Mouse (Mus musculus) layer of hippocampus, postnatal 36 days (tissue): ENCODE measurements at regions not wholly inside any gene's neighbourhood (a gene's known extent, or its start where the extent isn't known, plus 50 kb on each side); places are given as distances from the start of the nearest gene placed in this dataset.

Source experiments
- DNase-seq, 2 experiments: peaks; one replicate each; pipeline ENCODE4 v3.0.0; 2022

GRCm38 (mm10) chr2:79510485-79511094, 54.0 kb upstream of the Cerkl start:
- no peak for DNase-seq

GRCm38 (mm10) chr2:79511108-79511507, 54.5 kb upstream of the Cerkl start:
- no peak for DNase-seq

- DNase-seq, result peak; percentile 70 to 74
Observed at GRCm38 (mm10) chr2:79511676-79512323, 55.2 kb upstream of the Cerkl start.

- no peak for DNase-seq
Observed at GRCm38 (mm10) chr2:79512374-79512773, 55.8 kb upstream of the Cerkl start.

GRCm38 (mm10) chr2:79513726-79514125, 57.1 kb upstream of the Cerkl start:
- DNase-seq, result no peak

GRCm38 (mm10) chr2:79518046-79518750, 61.6 kb upstream of the Cerkl start:
- no peak for DNase-seq

- DNase-seq, result no peak
Observed at GRCm38 (mm10) chr2:79519799-79520449, 63.3 kb upstream of the Cerkl start.

- no peak for DNase-seq
Observed at GRCm38 (mm10) chr2:79523441-79523840, 66.9 kb upstream of the Cerkl start.

- no peak for DNase-seq
Observed at GRCm38 (mm10) chr2:79527529-79527928, 70.9 kb upstream of the Cerkl start.

GRCm38 (mm10) chr2:79528347-79528990, 71.9 kb upstream of the Cerkl start:
- DNase-seq, result no peak

- no peak for DNase-seq
Observed at GRCm38 (mm10) chr2:79529185-79529584, 72.6 kb upstream of the Cerkl start.

- no peak for DNase-seq
Observed at GRCm38 (mm10) chr2:79532610-79533160, 76.1 kb upstream of the Cerkl start.

GRCm38 (mm10) chr2:79537126-79537875, 80.7 kb upstream of the Cerkl start:
- DNase-seq, result no peak

GRCm38 (mm10) chr2:79540384-79540783, 83.8 kb upstream of the Cerkl start:
- no peak for DNase-seq

- no peak for DNase-seq
Observed at GRCm38 (mm10) chr2:79542191-79542980, 85.8 kb upstream of the Cerkl start.

GRCm38 (mm10) chr2:79543456-79543855, 86.9 kb upstream of the Cerkl start:
- DNase-seq, result no peak

GRCm38 (mm10) chr2:79543948-79544792, 87.6 kb upstream of the Cerkl start:
- DNase-seq, result no peak

GRCm38 (mm10) chr2:79544793-79545260, 88.2 kb upstream of the Cerkl start:
- DNase-seq, result no peak

GRCm38 (mm10) chr2:79546206-79546605, 88.9 kb upstream of the Itprid2 start:
- no peak for DNase-seq

- DNase-seq, result no peak
Observed at GRCm38 (mm10) chr2:79547284-79547683, 87.9 kb upstream of the Itprid2 start.
